In genomic region chr7:113156861-113157747, GRCm38 (mm10) we compare ENCODE assay signal across 18 mouse cellular contexts. TPM values are rescaled to one million over a fixed set of nuclear protein-coding genes. Genes with fewer than 3 reads are reported as not detected.
A peak's percentile ranks its signal among the peaks of the same experiment; 100 is the strongest.
DNase-seq lines count a peak whose midpoint lies in the region; ATAC-seq and TF ChIP-seq lines count a peak whose summit lies in the region.
"Had no signal": no experiment of that assay in that cellular context is flagged by ENCODE, and none has a peak within 500 bp of the region (broad histone marks: within the 10 kb centered on the region; RNA-seq: fewer than 3 reads in every experiment).

No protein-coding gene starts in this region.

- no peak overlapping the region for H3K27ac ChIP-seq in forebrain, postnatal 0 days (ENCODE audit: low read depth, low read length)
- no peak overlapping the region for H3K27ac ChIP-seq in forebrain, embryonic 15.5 days (replicated peaks)
- H3K27ac ChIP-seq in hindbrain, postnatal 0 days, result peak overlapping the region; percentile 65
- no peak overlapping the region for H3K27ac ChIP-seq in hindbrain, embryonic 16.5 days (ENCODE audit: low read depth, low read length)
- peak overlapping the region; percentile 38 for H3K27ac ChIP-seq in left cerebral cortex, adult 2 months
- no peak overlapping the region; the same call in 1 of the 2 replicates for H3K27ac ChIP-seq in cerebellum, adult 2 months (ENCODE audit: insufficient read depth, low read length)
- H3K27ac ChIP-seq: forebrain, embryonic 13.5 days; liver, embryonic 14.5 days; stomach, postnatal 0 days had no signal

- H3K4me2 ChIP-seq in forebrain, postnatal 0 days (ENCODE audit: low read depth), result no peak overlapping the region
- no peak overlapping the region for H3K4me2 ChIP-seq in forebrain, embryonic 15.5 days (replicated peaks)
- no peak overlapping the region for H3K4me2 ChIP-seq in hindbrain, postnatal 0 days (ENCODE audit: low read depth, low read length)
- no peak overlapping the region for H3K4me2 ChIP-seq in hindbrain, embryonic 16.5 days (ENCODE audit: low read length)
- H3K4me2 ChIP-seq: forebrain, embryonic 13.5 days; heart, embryonic 11.5 days; midbrain, embryonic 11.5 days had no signal

- H3K9ac ChIP-seq in forebrain, postnatal 0 days, result no peak overlapping the region
- H3K9ac ChIP-seq in forebrain, embryonic 15.5 days (replicated peaks), result no peak overlapping the region
- no peak overlapping the region for H3K9ac ChIP-seq in hindbrain, postnatal 0 days (replicated peaks; ENCODE audit: low read length)
- no peak overlapping the region for H3K9ac ChIP-seq in hindbrain, embryonic 16.5 days (ENCODE audit: low read depth, low read length)
- H3K9ac ChIP-seq: forebrain, embryonic 13.5 days; liver, embryonic 14.5 days had no signal

- no peak for ATAC-seq in forebrain, postnatal 0 days
- ATAC-seq in forebrain, embryonic 15.5 days (replicated peaks), result no peak
- ATAC-seq in hindbrain, postnatal 0 days, result no peak
- ATAC-seq in hindbrain, embryonic 16.5 days, result no peak
- ATAC-seq: activated CD4-positive, CD25-positive, alpha-beta regulatory T cell, adult 4 months; forebrain, embryonic 13.5 days; lung, postnatal 0 days had no signal

- TF ChIP-seq CTCF in forebrain, postnatal 0 days (IDR thresholded peaks at IDR 0.05; ENCODE audit: low read depth), result no peak
- no peak for TF ChIP-seq CTCF in hindbrain, postnatal 0 days (IDR thresholded peaks at IDR 0.05; ENCODE audit: low read depth)
- TF ChIP-seq CTCF in left cerebral cortex, adult 2 months (IDR thresholded peaks at IDR 0.05), result no peak
- no peak for TF ChIP-seq CTCF in cerebellum, adult 2 months (IDR thresholded peaks at IDR 0.05; ENCODE audit: borderline replicate concordance, insufficient read depth, low read depth, low read length)

- intact Hi-C loops in left cerebral cortex, adult 2 months (cut with DNase I), result no loop called here

- no peaks in the 10 kb centered on the region for H3K36me3 ChIP-seq in forebrain, postnatal 0 days (ENCODE audit: insufficient read depth)
- H3K36me3 ChIP-seq in forebrain, embryonic 15.5 days, result no peaks in the 10 kb centered on the region
- no peaks in the 10 kb centered on the region for H3K36me3 ChIP-seq in hindbrain, postnatal 0 days (ENCODE audit: insufficient read depth, low read length)
- H3K36me3 ChIP-seq in hindbrain, embryonic 16.5 days (ENCODE audit: control insufficient read depth, insufficient read depth, low read length), result no peaks in the 10 kb centered on the region

- H3K4me1 ChIP-seq in forebrain, postnatal 0 days (ENCODE audit: insufficient read depth), result no peaks in the 10 kb centered on the region
- peaks cover 9% of the 10 kb centered on the region; the same call in 1 of the 2 replicates for H3K4me1 ChIP-seq in forebrain, embryonic 15.5 days
- H3K4me1 ChIP-seq in hindbrain, postnatal 0 days (ENCODE audit: insufficient read depth, low read length), result peaks cover 10% of the 10 kb centered on the region; the same call in 1 of the 2 replicates
- peaks cover 4% of the 10 kb centered on the region for H3K4me1 ChIP-seq in hindbrain, embryonic 16.5 days (ENCODE audit: control insufficient read depth, insufficient read depth, low read depth, low read length)
- no peaks in the 10 kb centered on the region for H3K4me1 ChIP-seq in cerebellum, adult 2 months (ENCODE audit: control insufficient read depth, insufficient read depth, low read length)

- no peak overlapping the region for H3K4me3 ChIP-seq in forebrain, postnatal 0 days (ENCODE audit: low read depth, low read length)
- H3K4me3 ChIP-seq in forebrain, embryonic 15.5 days, result no peak overlapping the region
- H3K4me3 ChIP-seq in hindbrain, postnatal 0 days (ENCODE audit: low read length), result no peak overlapping the region
- no peak overlapping the region for H3K4me3 ChIP-seq in hindbrain, embryonic 16.5 days (ENCODE audit: low read length)
- no peak overlapping the region for H3K4me3 ChIP-seq in left cerebral cortex, adult 2 months
- H3K4me3 ChIP-seq in cerebellum, adult 2 months (replicated peaks; ENCODE audit: insufficient read depth, low read depth, low read length), result no peak overlapping the region
- H3K4me3 ChIP-seq: forebrain, embryonic 13.5 days had no signal

- H3K9me3 ChIP-seq in forebrain, postnatal 0 days (ENCODE audit: low read length), result no peaks in the 10 kb centered on the region
- H3K9me3 ChIP-seq in forebrain, embryonic 15.5 days, result no peaks in the 10 kb centered on the region
- H3K9me3 ChIP-seq in hindbrain, postnatal 0 days (ENCODE audit: low read length), result no peaks in the 10 kb centered on the region
- no peaks in the 10 kb centered on the region for H3K9me3 ChIP-seq in hindbrain, embryonic 16.5 days (ENCODE audit: control insufficient read depth, low read length)
- H3K9me3 ChIP-seq: forebrain, embryonic 13.5 days had no signal

- DNase-seq in forebrain, postnatal 0 days, result peak; percentile 25
- DNase-seq in hindbrain, postnatal 0 days (ENCODE audit: low spot score), result no peak
- DNase-seq in left cerebral cortex, adult 2 months (ENCODE audit: extremely low spot score in 1 of 2, low spot score in 2 of 2), result no peak
- no peak for DNase-seq in left cerebral cortex, adult 9 months (ENCODE audit: low spot score in 2 of 2)
- no peak for DNase-seq in cerebellum, adult 2 months
- DNase-seq in embryo, embryonic 10 days (ENCODE audit: low spot score), result no peak
- DNase-seq: cerebellum, adult 9-10 months; heart, postnatal 4 days; right cerebral cortex, adult 18-20 months had no signal

- no peaks in the 10 kb centered on the region for H3K27me3 ChIP-seq in forebrain, postnatal 0 days (ENCODE audit: insufficient read depth, low read length)
- no peaks in the 10 kb centered on the region for H3K27me3 ChIP-seq in forebrain, embryonic 15.5 days
- H3K27me3 ChIP-seq in hindbrain, postnatal 0 days (ENCODE audit: insufficient read depth, low read length), result no peaks in the 10 kb centered on the region
- no peaks in the 10 kb centered on the region for H3K27me3 ChIP-seq in hindbrain, embryonic 16.5 days (replicated peaks; ENCODE audit: control insufficient read depth, insufficient read depth, low read length)
- no peaks in the 10 kb centered on the region for H3K27me3 ChIP-seq in cerebellum, adult 2 months (ENCODE audit: control insufficient read depth, insufficient read depth, low read length)
- H3K27me3 ChIP-seq: forebrain, embryonic 13.5 days had no signal

- 41% methylated on average over 12 of the region's 12 CpGs for WGBS in forebrain, postnatal 0 days
- WGBS in forebrain, embryonic 15.5 days, result 52% methylated on average over 12 of the region's 12 CpGs
- 40% methylated on average over 12 of the region's 12 CpGs for WGBS in hindbrain, postnatal 0 days
- WGBS in hindbrain, embryonic 16.5 days, result 41% methylated on average over 12 of the region's 12 CpGs
- WGBS in cerebellum, adult 2 months, result 69% methylated on average over 12 of the region's 12 CpGs

- no peak for TF ChIP-seq POLR2A in cerebellum, adult 2 months (IDR thresholded peaks at IDR 0.05; ENCODE audit: borderline replicate concordance, insufficient read depth, low read length)

RNA-seq across cellular contexts. Expression of gene Arntl, which starts 50.2 kb away (rescaled TPM):
- 31.2 and 32.4 TPM in 2 replicates for total RNA-seq in forebrain, postnatal 0 days (2014; rRNA removed)
- 18.3 and 20.7 TPM in 2 replicates for polyA plus RNA-seq in forebrain, postnatal 0 days (2015; fragmentation: Nextera tagmentation; extraction: Ambion mirVana)
- polyA plus RNA-seq in forebrain, embryonic 15.5 days (2015; fragmentation: Nextera tagmentation; extraction: Ambion mirVana), result 16.0 and 16.2 TPM in 2 replicates
- total RNA-seq in hindbrain, postnatal 0 days (2014; rRNA removed), result 23.5 and 29.9 TPM in 2 replicates
- 19.8 and 22.2 TPM in 2 replicates for polyA plus RNA-seq in hindbrain, postnatal 0 days (2015; fragmentation: Nextera tagmentation; extraction: Ambion mirVana)
- 21.2 and 21.7 TPM in 2 replicates for polyA plus RNA-seq in hindbrain, embryonic 16.5 days (2015; fragmentation: Nextera tagmentation; extraction: Ambion mirVana)
- 10 to 100 TPM; 41.6 to 50.4 TPM for total RNA-seq in left cerebral cortex, adult 2 months (2021)
- 28.4 and 34.8 TPM in 2 replicates for polyA plus RNA-seq in cerebellum, adult 2 months (2012; rRNA removed)

Comparison
In these comparisons a context has a peak if more than half of its experiments do, and no peak if none do; other contexts are left out.
1. H3K27ac ChIP-seq: peak in hindbrain, postnatal 0 days (single experiment) and left cerebral cortex, adult 2 months (single experiment); none in forebrain, postnatal 0 days (single experiment), forebrain, embryonic 15.5 days (single experiment), hindbrain, embryonic 16.5 days (single experiment) and cerebellum, adult 2 months (single experiment).